Mouse (Mus musculus): ENCODE measurements at regions not wholly inside any gene's neighbourhood (a gene's known extent, or its start where the extent isn't known, plus 50 kb on each side); places are given as distances from the start of the nearest gene placed in this dataset.

DNA sequence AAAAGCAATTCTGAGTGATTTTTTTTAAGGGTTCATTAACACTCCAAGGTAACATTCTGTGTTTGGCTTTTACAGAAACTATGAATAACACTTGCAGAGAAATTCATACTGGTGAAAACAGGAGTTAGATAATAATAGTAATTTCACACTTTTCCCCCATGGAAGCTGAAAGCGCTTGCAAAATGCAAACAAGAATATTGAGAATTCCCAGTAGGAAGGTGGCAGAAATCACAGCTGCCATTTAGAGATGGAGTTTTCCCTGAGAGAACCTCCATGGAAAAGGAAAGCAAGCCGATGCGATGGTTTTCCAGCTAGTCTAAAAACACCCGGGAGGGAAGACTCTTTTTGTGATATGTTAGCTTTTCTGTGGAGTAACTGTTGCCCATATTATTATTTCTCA, 174.1 kb upstream of the App start:
- no peaks in the 10 kb centered on the region for H3K4me1 ChIP-seq (replicated peaks)
- 84% methylated on average over 4 of the region's 4 CpGs for WGBS

DNA sequence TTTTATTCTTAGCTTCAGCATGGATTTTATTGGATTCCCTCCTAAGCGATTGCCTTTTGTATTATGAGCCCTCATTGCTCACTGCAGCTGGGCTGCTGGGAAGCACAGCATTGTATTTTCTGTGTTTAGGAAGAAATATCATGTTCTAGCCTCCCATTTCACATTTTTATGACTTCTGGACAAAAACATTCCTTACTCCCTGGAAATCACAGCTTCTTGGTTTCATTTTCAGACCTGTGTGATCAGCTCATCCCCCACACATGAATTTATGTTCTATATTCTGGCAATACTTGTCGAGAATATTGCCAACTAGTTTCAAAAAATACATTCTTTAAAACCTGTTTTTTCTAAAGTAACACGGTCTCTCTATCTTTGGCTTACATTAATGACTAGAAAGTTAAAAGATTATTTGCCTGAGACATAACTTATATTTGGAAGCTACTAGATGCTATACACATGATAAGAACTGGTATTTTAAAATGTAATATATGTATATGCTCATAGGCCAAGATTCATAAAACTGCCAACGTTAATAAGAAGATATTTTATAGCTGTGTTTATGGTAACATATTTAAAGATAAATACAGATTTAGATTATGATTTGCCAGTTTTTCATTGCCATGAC, 163.0 kb upstream of the App start:
- no peak for ATAC-seq (ENCODE audit: low read depth)
- Histone ChIP-seq H3K27ac (replicated peaks) (no peak overlapping the region), H3K36me3 (no peaks in the 10 kb centered on the region), H3K9me3 (no peaks in the 10 kb centered on the region), H3K9ac (no peak overlapping the region), H3K4me3 (no peak overlapping the region), H3K4me2 (no peak overlapping the region), H3K4me1 (replicated peaks) (no peaks in the 10 kb centered on the region), H3K27me3 (no peaks in the 10 kb centered on the region)
- WGBS = 87% methylated on average over 4 of the region's 4 CpGs

More for the DNA sequence above, 174.1 kb upstream of the App start:
- H3K27ac ChIP-seq (replicated peaks) = no peak overlapping the region
- no peaks in the 10 kb centered on the region for H3K36me3 ChIP-seq
- no peak overlapping the region for H3K4me2 ChIP-seq
- H3K27me3 ChIP-seq = no peaks in the 10 kb centered on the region
- no peaks in the 10 kb centered on the region for H3K9me3 ChIP-seq
- H3K4me3 ChIP-seq = no peak overlapping the region
- H3K9ac ChIP-seq = no peak overlapping the region
- ATAC-seq (ENCODE audit: low read depth) = no peak

- Histone ChIP-seq H3K9me3 (no peaks in the 10 kb centered on the region), H3K27me3 (no peaks in the 10 kb centered on the region), H3K9ac (no peak overlapping the region), H3K4me1 (replicated peaks) (no peaks in the 10 kb centered on the region), H3K27ac (replicated peaks) (no peak overlapping the region), H3K4me3 (no peak overlapping the region), H3K4me2 (no peak overlapping the region), H3K36me3 (no peaks in the 10 kb centered on the region)
- ATAC-seq (ENCODE audit: low read depth) = no peak
- 75% methylated on average over 3 of the region's 3 CpGs for WGBS
Observed at GRCm38 (mm10) chr16:85333543-85333942, 160.0 kb upstream of the App start.

GRCm38 (mm10) chr16:85312018-85312417, 138.5 kb upstream of the App start:
- H3K4me2 ChIP-seq = no peak overlapping the region
- H3K9ac ChIP-seq = no peak overlapping the region
- H3K27me3 ChIP-seq = no peaks in the 10 kb centered on the region
- 79% methylated on average over 8 of the region's 8 CpGs for whole genome bisulfite sequencing
- no peaks in the 10 kb centered on the region for H3K9me3 ChIP-seq
- H3K4me3 ChIP-seq = no peak overlapping the region
- peaks cover 10% of the 10 kb centered on the region for H3K4me1 ChIP-seq (replicated peaks)
- ATAC-seq (ENCODE audit: low read depth) = no peak
- no peaks in the 10 kb centered on the region for H3K36me3 ChIP-seq
- no peak overlapping the region for H3K27ac ChIP-seq (replicated peaks)

DNA sequence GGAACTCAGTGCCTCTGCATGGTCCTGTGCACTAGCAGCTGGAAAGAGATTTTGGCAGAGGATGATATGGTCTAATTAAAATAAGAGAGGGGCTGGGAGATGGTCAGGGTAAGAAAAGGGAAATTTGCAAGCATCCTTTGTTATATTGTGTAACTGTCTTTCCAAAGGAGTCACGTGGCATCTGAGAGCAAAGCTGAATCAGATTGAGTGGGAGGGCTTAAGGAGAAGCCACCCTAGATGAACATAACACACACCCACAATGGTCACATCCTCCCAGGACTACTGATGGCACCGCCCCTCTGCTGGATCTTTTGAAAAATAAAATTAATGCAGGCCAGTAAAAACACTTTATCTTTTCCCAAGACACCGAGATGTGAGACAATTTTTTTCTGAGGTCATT, 135.9 kb upstream of the App start:
- no peak overlapping the region for H3K27ac ChIP-seq (replicated peaks)
- H3K9me3 ChIP-seq = no peaks in the 10 kb centered on the region
- H3K4me3 ChIP-seq = no peak overlapping the region
- WGBS = 41% methylated on average over 3 of the region's 3 CpGs
- H3K36me3 ChIP-seq = no peaks in the 10 kb centered on the region
- H3K4me1 ChIP-seq (replicated peaks) = peaks cover 10% of the 10 kb centered on the region
- H3K9ac ChIP-seq = no peak overlapping the region
- ATAC-seq (ENCODE audit: low read depth) = 0 out of 2 replicates have a peak, but pooled peaks have one; percentile 62
- H3K4me2 ChIP-seq = no peak overlapping the region
- no peaks in the 10 kb centered on the region for H3K27me3 ChIP-seq

- WGBS = 29% methylated on average over 2 of the region's 2 CpGs
- H3K36me3 ChIP-seq = no peaks in the 10 kb centered on the region
- H3K27ac ChIP-seq (replicated peaks) = peak overlapping the region; percentile 72
Observed at GRCm38 (mm10) chr16:85308429-85308828, 134.9 kb upstream of the App start.

DNA sequence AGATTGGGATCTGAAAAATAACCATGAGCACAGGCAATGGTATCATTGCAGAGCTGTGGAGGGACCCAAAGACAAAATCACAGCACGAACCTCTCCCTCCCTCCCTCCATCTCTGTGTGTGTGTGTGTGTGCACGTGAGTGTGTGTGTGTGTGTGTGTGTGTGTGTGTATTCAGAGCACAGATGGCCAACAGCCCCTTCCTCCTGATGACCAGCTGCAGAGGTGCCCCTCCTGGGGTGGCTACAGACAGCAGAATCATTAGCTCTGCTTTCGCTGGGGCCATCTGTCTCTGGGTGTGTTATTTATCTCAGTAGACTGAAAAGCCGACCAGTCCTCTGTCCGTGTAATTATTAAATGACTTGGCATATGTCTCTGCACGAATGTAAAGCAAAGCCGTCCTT, 134.4 kb upstream of the App start:
- peak overlapping the region; percentile 55 for H3K27ac ChIP-seq (replicated peaks)

More at GRCm38 (mm10) chr16:85308429-85308828, 134.9 kb upstream of the App start:
- H3K27me3 ChIP-seq = no peaks in the 10 kb centered on the region
- no peak overlapping the region for H3K4me2 ChIP-seq
- H3K9ac ChIP-seq = no peak overlapping the region
- peak; percentile 64 for ATAC-seq (ENCODE audit: low read depth)
- H3K4me3 ChIP-seq = no peak overlapping the region
- peaks cover 10% of the 10 kb centered on the region for H3K4me1 ChIP-seq (replicated peaks)
- H3K9me3 ChIP-seq = no peaks in the 10 kb centered on the region

GRCm38 (mm10) chr16:85300092-85300853, 126.7 kb upstream of the App start:
- Histone ChIP-seq H3K4me1 (replicated peaks) (peaks cover 7% of the 10 kb centered on the region), H3K36me3 (no peaks in the 10 kb centered on the region), H3K9ac (no peak overlapping the region), H3K9me3 (no peaks in the 10 kb centered on the region), H3K4me2 (no peak overlapping the region), H3K27me3 (no peaks in the 10 kb centered on the region), H3K4me3 (no peak overlapping the region), H3K27ac (replicated peaks) (0 out of 2 replicates have a peak overlapping the region, but pooled peaks have one; percentile 28)
- 52% methylated on average over 13 of the region's 13 CpGs for WGBS
- peak; percentile 56 for ATAC-seq (ENCODE audit: low read depth)

More for the DNA sequence above, 134.4 kb upstream of the App start:
- ATAC-seq (ENCODE audit: low read depth) = peak; percentile 93
- Histone ChIP-seq H3K4me3 (no peak overlapping the region), H3K9ac (no peak overlapping the region), H3K4me1 (replicated peaks) (peaks cover 10% of the 10 kb centered on the region), H3K27me3 (no peaks in the 10 kb centered on the region), H3K4me2 (no peak overlapping the region), H3K9me3 (no peaks in the 10 kb centered on the region), H3K36me3 (no peaks in the 10 kb centered on the region)
- WGBS = 5% methylated on average over 7 of the region's 7 CpGs

GRCm38 (mm10) chr16:85298559-85298958, 125.0 kb upstream of the App start:
- no peak for ATAC-seq (ENCODE audit: low read depth)
- H3K9ac ChIP-seq = no peak overlapping the region
- H3K27ac ChIP-seq (replicated peaks) = no peak overlapping the region
- no peaks in the 10 kb centered on the region for H3K9me3 ChIP-seq
- H3K4me2 ChIP-seq = no peak overlapping the region
- H3K4me1 ChIP-seq (replicated peaks) = peaks cover 7% of the 10 kb centered on the region
- H3K36me3 ChIP-seq = no peaks in the 10 kb centered on the region
- no peak overlapping the region for H3K4me3 ChIP-seq
- 70% methylated on average over 2 of the region's 2 CpGs for WGBS
- no peaks in the 10 kb centered on the region for H3K27me3 ChIP-seq

- Histone ChIP-seq H3K4me2 (no peak overlapping the region), H3K27me3 (no peaks in the 10 kb centered on the region), H3K4me1 (replicated peaks) (peaks cover 4% of the 10 kb centered on the region), H3K27ac (replicated peaks) (no peak overlapping the region), H3K9ac (no peak overlapping the region), H3K9me3 (no peaks in the 10 kb centered on the region), H3K36me3 (no peaks in the 10 kb centered on the region), H3K4me3 (no peak overlapping the region)
- peak; percentile 56; the same call in 1 of the 2 replicates for ATAC-seq (ENCODE audit: low read depth)
- WGBS = 78% methylated on average over 9 of the region's 9 CpGs
Observed at GRCm38 (mm10) chr16:85290986-85291952, 117.7 kb upstream of the App start.

GRCm38 (mm10) chr16:85277862-85278261, 104.3 kb upstream of the App start:
- H3K9ac ChIP-seq = no peak overlapping the region
- H3K4me1 ChIP-seq (replicated peaks) = no peaks in the 10 kb centered on the region
- H3K36me3 ChIP-seq = no peaks in the 10 kb centered on the region
- H3K27me3 ChIP-seq = no peaks in the 10 kb centered on the region
- 52% methylated on average over 1 of the region's 1 CpGs for WGBS
- H3K4me3 ChIP-seq = no peak overlapping the region
- H3K9me3 ChIP-seq = no peaks in the 10 kb centered on the region
- no peak overlapping the region for H3K4me2 ChIP-seq
- H3K27ac ChIP-seq (replicated peaks) = no peak overlapping the region
- ATAC-seq (ENCODE audit: low read depth) = no peak

DNA sequence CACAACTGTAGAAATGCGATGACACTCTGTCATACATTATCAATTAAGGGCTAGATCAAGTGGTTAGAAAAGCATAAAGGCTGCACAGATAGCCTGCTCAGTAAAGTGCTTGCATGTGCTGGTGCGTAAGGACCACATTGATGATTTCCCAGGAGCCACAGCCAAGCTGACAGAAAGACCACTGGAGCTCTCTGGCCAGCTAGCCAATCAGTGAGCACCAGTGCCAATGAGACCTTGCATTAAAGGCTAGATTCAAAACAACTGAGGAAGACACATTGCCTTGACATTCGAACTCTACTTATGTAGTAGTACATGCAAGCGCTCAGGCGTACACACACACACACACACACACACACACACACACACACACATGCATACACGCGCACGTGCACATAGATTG, 96.1 kb upstream of the App start:
- no peak for ATAC-seq (ENCODE audit: low read depth)
- Histone ChIP-seq H3K27ac (replicated peaks) (no peak overlapping the region), H3K4me2 (no peak overlapping the region), H3K9me3 (peaks cover 7% of the 10 kb centered on the region), H3K4me1 (replicated peaks) (0 out of 2 replicates have a peak, but pooled peaks cover 6% of the 10 kb centered on the region), H3K9ac (no peak overlapping the region), H3K36me3 (no peaks in the 10 kb centered on the region), H3K27me3 (no peaks in the 10 kb centered on the region), H3K4me3 (no peak overlapping the region)
- 81% methylated on average over 8 of the region's 8 CpGs for WGBS
